Mouse (Mus musculus): ENCODE measurements around the gene Rabgap1l.

- no peak for TF ChIP-seq POLR2A (IDR thresholded peaks at IDR 0.05; ENCODE audit: low read depth, low read length)
- TF ChIP-seq CTCF (IDR thresholded peaks at IDR 0.05; ENCODE audit: extremely low read depth, insufficient read depth, insufficient read length, insufficient replicate concordance): no peak
Measured at GRCm38 (mm10) chr1:160330222-160330621, 462.8 kb downstream of the Rabgap1l start.

Data from spleen, adult 2 months (tissue).